20 mouse cellular contexts compared by ENCODE assay signal in the genomic region with DNA sequence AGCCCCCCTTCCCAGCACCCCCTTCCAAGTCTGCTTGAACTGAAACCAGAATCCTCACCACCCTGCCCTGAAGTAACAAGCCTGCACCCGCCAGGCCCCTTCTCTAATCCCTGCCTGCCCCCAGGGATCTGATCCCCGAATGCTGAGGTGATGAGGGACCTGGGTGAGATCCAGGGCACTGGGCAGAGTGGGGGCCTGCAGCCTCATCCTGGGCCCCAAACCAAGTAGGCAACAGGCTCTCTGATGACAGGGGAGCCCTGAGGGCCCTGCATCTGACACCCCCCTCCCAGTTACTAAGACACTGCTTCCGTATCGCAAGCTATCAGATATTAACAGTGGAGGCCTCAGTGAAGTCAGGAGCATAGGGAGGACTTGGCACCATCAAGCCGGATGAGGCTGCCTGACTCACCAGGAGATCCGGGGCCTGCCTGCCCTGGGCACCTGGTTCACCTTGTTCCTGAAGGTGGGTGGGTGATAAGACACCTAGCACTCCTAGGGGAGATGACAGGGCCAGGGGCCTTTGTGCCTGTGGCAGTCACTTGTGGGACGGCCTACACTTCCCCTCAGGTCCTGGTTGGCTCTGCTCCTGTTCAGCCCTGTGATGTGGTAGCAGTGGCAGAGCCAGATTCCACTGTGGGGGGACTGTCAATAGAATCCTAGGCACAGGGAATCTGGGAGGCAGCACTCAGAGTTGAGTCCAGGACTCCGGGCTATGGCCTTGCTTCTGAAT. TPM values are rescaled to one million over a fixed set of nuclear protein-coding genes. Genes with fewer than 3 reads are reported as not detected.
DNase-seq lines count a peak whose midpoint lies in the region; ATAC-seq lines count a peak whose summit lies in the region.
"Had no signal": no experiment of that assay in that cellular context is flagged by ENCODE, and none has a peak within 500 bp of the region (broad histone marks: within the 10 kb centered on the region; RNA-seq: fewer than 3 reads in every experiment).

No protein-coding gene starts in this region.

- no peaks in the 10 kb centered on the region for H3K27me3 ChIP-seq in heart, embryonic 11.5 days (ENCODE audit: control insufficient read depth, insufficient read depth, low read length)
- no peaks in the 10 kb centered on the region for H3K27me3 ChIP-seq in midbrain, embryonic 16.5 days (ENCODE audit: control insufficient read depth, insufficient read depth, low read depth, low read length)
- H3K27me3 ChIP-seq in midbrain, embryonic 14.5 days (ENCODE audit: control insufficient read depth, insufficient read depth, low read length) = no peaks in the 10 kb centered on the region
- H3K27me3 ChIP-seq: CH12.LX; embryonic facial prominence, embryonic 13.5 days; forebrain, embryonic 13.5 days; hindbrain, embryonic 13.5 days; Patski had no signal

- H3K4me1 ChIP-seq in heart, embryonic 11.5 days (ENCODE audit: control insufficient read depth, insufficient read depth, low read length) = no peaks in the 10 kb centered on the region; the same call in 1 of the 2 replicates
- no peaks in the 10 kb centered on the region for H3K4me1 ChIP-seq in midbrain, embryonic 16.5 days (ENCODE audit: control insufficient read depth, insufficient read depth, low read length)
- H3K4me1 ChIP-seq in midbrain, embryonic 14.5 days (ENCODE audit: control insufficient read depth, insufficient read depth, low read length) = no peaks in the 10 kb centered on the region
- H3K4me1 ChIP-seq: forebrain, embryonic 13.5 days had no signal

- H3K4me3 ChIP-seq in heart, embryonic 11.5 days (ENCODE audit: low read depth, low read length) = no peak overlapping the region
- H3K4me3 ChIP-seq in midbrain, embryonic 16.5 days (ENCODE audit: low read depth, low read length) = no peak overlapping the region
- H3K4me3 ChIP-seq in midbrain, embryonic 14.5 days (replicated peaks; ENCODE audit: low read depth, low read length) = no peak overlapping the region
- H3K4me3 ChIP-seq: embryonic facial prominence, embryonic 13.5 days; forebrain, embryonic 13.5 days; heart, adult 2 months; hindbrain, embryonic 13.5 days had no signal

- H3K9ac ChIP-seq in heart, embryonic 11.5 days (ENCODE audit: low read depth, low read length) = 0 out of 2 replicates have a peak overlapping the region, but pooled peaks have one; percentile 24
- H3K9ac ChIP-seq in midbrain, embryonic 16.5 days (ENCODE audit: low read depth, low read length) = 0 out of 2 replicates have a peak overlapping the region, but pooled peaks have one; percentile 3
- no peak overlapping the region for H3K9ac ChIP-seq in midbrain, embryonic 14.5 days (replicated peaks; ENCODE audit: low read length)
- H3K9ac ChIP-seq: embryonic facial prominence, embryonic 13.5 days; forebrain, embryonic 13.5 days; forebrain, postnatal 0 days; hindbrain, embryonic 13.5 days had no signal

- H3K27ac ChIP-seq in heart, embryonic 11.5 days (ENCODE audit: low read depth, low read length) = no peak overlapping the region
- no peak overlapping the region for H3K27ac ChIP-seq in midbrain, embryonic 16.5 days (ENCODE audit: low read length)
- H3K27ac ChIP-seq in midbrain, embryonic 14.5 days (replicated peaks; ENCODE audit: low read depth, low read length) = no peak overlapping the region
- H3K27ac ChIP-seq: embryonic facial prominence, embryonic 13.5 days; forebrain, embryonic 13.5 days; heart, adult 2 months; hindbrain, embryonic 13.5 days; hindbrain, postnatal 0 days had no signal

- intact Hi-C loops in heart, postnatal 25 days (cut with DNase I) = no loop called here

- no peak for ATAC-seq in heart, embryonic 11.5 days (replicated peaks; ENCODE audit: insufficient number of reproducible peaks, low FRiP score, low TSS enrichment)
- ATAC-seq in midbrain, embryonic 16.5 days = no peak
- ATAC-seq in midbrain, embryonic 14.5 days (ENCODE audit: low FRiP score, low TSS enrichment) = no peak
- ATAC-seq: activated CD4-positive, CD25-positive, alpha-beta regulatory T cell, adult 4 months; forebrain, embryonic 13.5 days; forebrain, postnatal 0 days; hindbrain, postnatal 0 days; Patski had no signal

- WGBS in heart, embryonic 11.5 days (ENCODE audit: insufficient replicate concordance) = 78% methylated on average over 8 of the region's 8 CpGs
- 87% methylated on average over 8 of the region's 8 CpGs for WGBS in midbrain, embryonic 16.5 days
- WGBS in midbrain, embryonic 14.5 days = 86% methylated on average over 8 of the region's 8 CpGs

- DNase-seq in cerebellum, adult 8-10 months = peak; percentile 46
- no peak for DNase-seq in cerebellum, postnatal 36 days
- no peak for DNase-seq in heart, postnatal 25 days (ENCODE audit: low spot score)
- no peak for DNase-seq in midbrain, embryonic 14.5 days
- DNase-seq: adrenal gland, postnatal 14 days; embryo, embryonic 11 days; forebrain, postnatal 0 days; gastrocnemius, postnatal 14 days; heart, adult 2 months; heart, postnatal 10 days; kidney, adult 11 months had no signal

- no peaks in the 10 kb centered on the region for H3K9me3 ChIP-seq in heart, embryonic 11.5 days (replicated peaks; ENCODE audit: control insufficient read depth, low read length)
- H3K9me3 ChIP-seq in midbrain, embryonic 16.5 days (replicated peaks; ENCODE audit: control insufficient read depth, low read length, poor library complexity, severe bottlenecking) = no peaks in the 10 kb centered on the region
- no peaks in the 10 kb centered on the region for H3K9me3 ChIP-seq in midbrain, embryonic 14.5 days (ENCODE audit: control insufficient read depth, low read length)
- H3K9me3 ChIP-seq: embryonic facial prominence, embryonic 13.5 days; forebrain, embryonic 13.5 days; hindbrain, embryonic 13.5 days had no signal

- no peaks in the 10 kb centered on the region for H3K36me3 ChIP-seq in heart, embryonic 11.5 days (ENCODE audit: control insufficient read depth, insufficient read depth, low read length)
- peaks cover 15% of the 10 kb centered on the region; the same call in 1 of the 2 replicates for H3K36me3 ChIP-seq in midbrain, embryonic 16.5 days (ENCODE audit: control insufficient read depth, insufficient read depth, low read length)
- H3K36me3 ChIP-seq in midbrain, embryonic 14.5 days (ENCODE audit: control insufficient read depth, insufficient read depth, low read length) = peaks cover 23% of the 10 kb centered on the region

- H3K4me2 ChIP-seq in heart, embryonic 11.5 days = no peak overlapping the region
- H3K4me2 ChIP-seq in midbrain, embryonic 16.5 days (ENCODE audit: low read length) = no peak overlapping the region
- no peak overlapping the region for H3K4me2 ChIP-seq in midbrain, embryonic 14.5 days (ENCODE audit: low read length)
- H3K4me2 ChIP-seq: embryonic facial prominence, embryonic 13.5 days; forebrain, embryonic 13.5 days; hindbrain, embryonic 13.5 days had no signal

RNA-seq across cellular contexts. Expression of a gene that starts 21.1 kb away (rescaled TPM):
- polyA plus RNA-seq in heart, embryonic 11.5 days (2014; fragmentation: Nextera tagmentation; extraction: Ambion mirVana) = 1.1 and 2.2 TPM in 2 replicates
- total RNA-seq in heart, postnatal 25 days (2021) = 1 to 10 TPM; 6.1 to 7.0 TPM
- 0.36 and 0.47 TPM in 2 replicates for polyA plus RNA-seq in midbrain, embryonic 16.5 days (2015; fragmentation: Nextera tagmentation; extraction: Ambion mirVana)
- polyA plus RNA-seq in midbrain, embryonic 14.5 days (2014; fragmentation: Nextera tagmentation; extraction: Ambion mirVana) = 0.47 TPM in 1 of 2 replicates, not detected in the other
- total RNA-seq: adrenal gland, postnatal 14 days had no signal

RNA-seq across cellular contexts. Expression of a gene that starts 41.4 kb away (rescaled TPM):
- polyA plus RNA-seq in heart, embryonic 11.5 days (2014; fragmentation: Nextera tagmentation; extraction: Ambion mirVana) = 14.0 and 17.2 TPM in 2 replicates
- 10 to 100 TPM; 43.2 to 46.3 TPM for total RNA-seq in heart, postnatal 25 days (2021)
- 11.3 and 11.6 TPM in 2 replicates for polyA plus RNA-seq in midbrain, embryonic 16.5 days (2015; fragmentation: Nextera tagmentation; extraction: Ambion mirVana)
- polyA plus RNA-seq in midbrain, embryonic 14.5 days (2014; fragmentation: Nextera tagmentation; extraction: Ambion mirVana) = 16.9 and 18.4 TPM in 2 replicates

RNA-seq across cellular contexts. Expression of a gene that starts 44.9 kb away (rescaled TPM):
- polyA plus RNA-seq in heart, embryonic 11.5 days (2014; fragmentation: Nextera tagmentation; extraction: Ambion mirVana) = 11.6 and 13.5 TPM in 2 replicates
- 10 to 100 TPM; 10.3 to 10.6 TPM for total RNA-seq in heart, postnatal 25 days (2021)
- polyA plus RNA-seq in midbrain, embryonic 16.5 days (2015; fragmentation: Nextera tagmentation; extraction: Ambion mirVana) = 53.4 and 56.3 TPM in 2 replicates
- 43.9 and 51.7 TPM in 2 replicates for polyA plus RNA-seq in midbrain, embryonic 14.5 days (2014; fragmentation: Nextera tagmentation; extraction: Ambion mirVana)
